Mouse (Mus musculus) WW6 (cell line): ENCODE data around the gene Ttc39a.

ENCODE experiments used
- DNase-seq: peaks from one replicate; pipeline ENCODE4 v3.0.0-alpha.2; 2013; ENCODE audit warnings: low read depth, low spot score

Gene Ttc39a

DNA sequence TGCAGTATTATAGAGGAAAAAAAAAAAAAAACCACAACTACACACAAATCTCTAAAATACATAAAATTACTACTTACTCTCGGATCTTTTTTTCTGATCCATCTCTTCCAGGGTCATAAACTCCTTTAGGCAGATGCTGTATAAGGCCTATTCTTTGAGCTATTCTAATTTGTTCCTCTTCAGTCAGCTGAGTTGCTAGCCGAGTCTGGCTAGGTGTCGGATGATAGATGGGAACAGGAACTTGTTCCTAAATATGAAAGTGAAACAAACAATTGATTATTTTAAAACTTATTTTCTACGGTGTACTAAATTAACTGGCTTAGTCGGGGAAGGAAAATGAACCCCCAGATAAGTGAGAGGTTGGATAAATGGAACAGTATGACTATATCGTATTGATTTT is 50.4 kb downstream of the Ttc39a start:
- no peak for DNase-seq

DNA sequence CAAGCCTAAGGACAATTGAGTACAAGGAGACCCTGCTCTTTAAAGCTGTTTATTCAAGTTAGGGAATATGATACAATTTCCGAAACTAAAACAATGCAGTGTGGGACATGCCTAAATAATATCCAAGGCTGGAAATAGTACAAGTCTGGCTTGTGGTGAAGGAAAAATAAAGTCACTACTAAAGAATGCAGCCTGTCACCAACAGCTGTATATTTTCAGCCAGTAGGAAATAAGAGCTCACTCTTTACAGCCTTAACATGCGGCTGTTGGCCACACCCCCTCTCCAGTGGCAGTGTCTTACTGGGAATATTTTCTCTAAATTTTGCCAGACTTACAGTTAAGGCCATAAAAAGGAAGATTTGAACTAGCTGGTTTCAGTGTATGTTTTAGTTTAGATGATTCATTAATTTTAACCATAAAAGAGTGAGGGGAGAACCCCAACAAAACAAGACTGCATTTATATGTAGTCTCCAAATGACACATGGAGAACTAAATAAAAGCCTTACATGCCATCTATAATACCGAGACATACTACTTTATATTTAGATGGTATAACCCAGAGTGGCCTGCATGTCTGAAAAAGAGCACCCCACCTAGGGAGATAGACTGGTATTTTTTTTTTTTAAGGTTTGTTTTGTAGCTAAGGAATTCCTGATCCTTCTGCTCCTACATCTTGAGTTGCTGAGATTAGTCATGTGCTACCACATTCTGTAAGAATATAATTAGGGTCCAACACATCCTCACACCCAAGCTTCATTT is 54.2 kb downstream of the Ttc39a start:
- no peak for DNase-seq

DNA sequence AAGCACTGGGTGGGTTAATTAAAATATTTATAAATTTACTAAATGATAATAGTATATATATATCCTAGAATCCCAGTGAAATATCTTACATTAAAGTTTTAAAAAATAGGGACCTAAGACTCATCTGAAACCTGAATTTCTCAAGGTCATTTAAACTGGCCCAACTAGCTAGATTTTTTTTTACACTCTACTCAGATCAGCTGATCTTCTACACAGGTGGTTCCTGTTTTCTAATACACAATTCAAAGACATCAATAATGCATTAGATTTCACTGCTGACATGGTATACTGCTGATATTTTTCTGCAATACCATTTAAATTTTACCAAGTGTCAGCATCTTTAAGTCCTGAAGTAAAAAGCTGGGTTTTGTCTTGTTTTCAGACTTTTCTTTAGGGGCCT is 57.5 kb downstream of the Ttc39a start:
- DNase-seq, result no peak

DNA sequence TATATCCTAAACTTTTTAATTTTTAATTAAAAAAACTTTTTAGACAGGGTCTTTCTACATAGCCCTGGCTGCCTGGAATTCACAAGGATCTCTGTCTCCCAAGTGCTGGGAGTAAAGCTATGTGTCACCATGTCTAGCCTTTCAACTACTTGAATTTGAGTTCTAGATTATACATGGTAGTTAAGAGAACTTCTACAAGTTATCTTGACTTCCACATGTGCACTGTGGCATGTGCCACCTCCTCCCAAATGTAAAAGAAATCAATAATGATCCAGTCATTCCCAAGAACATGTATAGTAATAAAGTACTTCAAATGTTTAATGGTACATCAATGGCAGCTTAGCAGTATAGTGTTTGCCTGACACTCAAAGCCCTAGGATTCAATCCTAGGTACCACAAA is 61.3 kb downstream of the Ttc39a start:
- DNase-seq, result no peak

DNA sequence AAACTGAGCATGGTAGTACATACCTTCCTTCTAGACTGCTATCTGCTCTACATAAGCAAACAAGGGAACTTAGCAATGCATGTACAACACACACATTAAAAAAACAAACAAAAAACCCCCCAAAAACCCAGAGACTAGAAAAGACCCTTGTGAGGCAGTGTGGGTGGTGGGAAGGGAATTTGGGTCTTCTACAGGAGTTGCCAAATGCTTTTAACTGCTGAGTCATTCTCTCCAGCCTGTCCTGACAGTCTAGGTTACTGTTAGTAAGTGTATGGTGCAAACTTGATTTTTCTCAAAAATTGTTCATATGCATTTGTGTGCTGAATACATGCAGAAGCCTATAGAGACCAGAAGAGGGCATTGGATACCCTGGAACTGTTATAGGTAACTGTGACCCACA is 65.2 kb downstream of the Ttc39a start:
- no peak for DNase-seq

DNA sequence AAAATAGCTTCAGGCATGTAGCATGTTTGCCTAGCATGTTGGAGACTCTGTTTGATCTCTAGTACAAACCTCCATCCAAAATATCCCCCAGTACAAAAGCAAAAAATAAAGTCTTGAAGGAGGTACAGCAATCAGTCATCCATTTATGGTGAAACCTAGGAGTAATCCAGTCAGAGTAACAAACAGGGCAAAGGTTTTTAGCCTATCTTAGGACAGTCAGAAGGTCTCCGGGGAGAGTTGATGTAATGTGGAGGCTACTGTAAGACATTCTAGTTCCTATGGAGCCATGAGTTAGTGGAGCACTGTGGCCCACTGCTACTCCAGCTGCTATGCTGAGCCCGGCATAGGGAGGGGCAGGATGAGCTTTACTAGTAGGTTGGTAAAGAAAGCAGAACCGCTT is 66.1 kb downstream of the Ttc39a start:
- DNase-seq, result no peak

DNA sequence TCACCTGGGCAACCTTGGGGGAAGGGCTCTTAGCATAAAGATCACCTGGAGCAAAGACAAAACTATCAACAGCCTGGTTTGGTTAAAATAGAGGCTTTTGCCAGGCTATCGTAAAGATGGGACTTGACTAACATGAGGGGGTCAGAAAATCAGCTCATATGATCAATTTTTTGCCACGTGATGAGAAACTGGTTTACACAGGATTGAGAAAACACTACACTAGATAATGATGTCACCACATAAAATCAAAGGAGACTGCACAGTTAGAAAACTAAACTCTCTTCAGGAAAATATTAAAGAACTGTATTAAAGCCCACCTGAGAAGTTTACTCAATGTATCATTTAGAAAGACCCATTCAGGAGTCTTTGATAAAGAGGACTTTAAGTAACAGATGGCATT is 68.7 kb downstream of the Ttc39a start:
- DNase-seq, result no peak

DNA sequence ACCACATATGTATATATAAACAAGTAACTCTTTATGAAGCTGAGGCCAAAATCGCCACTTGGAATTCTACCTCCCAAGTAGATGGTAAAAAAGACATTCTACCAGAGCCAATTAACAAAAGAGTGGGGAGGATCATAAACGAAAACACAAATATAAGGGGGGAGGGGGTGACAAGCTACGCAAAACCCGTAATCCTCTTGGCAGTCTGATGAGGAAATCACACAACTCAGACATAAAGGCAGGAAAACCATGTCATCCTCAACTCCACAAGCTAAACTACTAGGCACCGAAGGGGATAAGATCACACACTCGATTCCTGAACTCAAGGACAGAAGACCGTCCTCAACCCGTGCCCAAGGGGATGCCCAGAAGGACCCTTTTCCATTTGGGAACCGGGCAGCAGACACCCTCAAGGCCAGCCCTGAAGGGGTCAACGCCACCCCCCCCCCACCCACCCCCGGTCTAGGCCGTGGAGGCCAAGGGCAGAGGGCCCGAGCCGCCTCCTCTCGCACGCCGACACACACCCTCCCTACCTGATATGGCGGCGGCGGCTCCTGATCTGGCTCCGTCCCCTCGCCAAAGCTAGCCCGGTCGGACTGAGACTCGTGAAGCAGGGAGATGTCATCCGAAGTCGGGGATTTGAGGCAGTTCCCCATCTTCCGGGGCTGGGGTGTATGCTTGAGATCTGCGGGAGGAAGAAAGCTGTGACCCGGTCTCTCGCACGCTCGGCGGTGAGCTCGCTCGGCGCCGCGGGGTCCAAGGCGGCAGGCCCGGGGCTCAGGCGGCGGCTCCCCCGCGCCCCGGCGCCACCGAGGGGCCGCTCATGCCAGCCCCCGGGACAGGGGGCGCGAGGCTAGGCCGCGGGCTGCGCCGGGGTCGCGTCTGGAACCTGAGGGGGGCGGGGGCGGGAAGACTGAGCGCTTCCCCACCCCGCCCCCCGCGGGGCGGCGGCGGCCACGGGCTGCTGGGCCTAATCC is 69.4 kb downstream of the Ttc39a start:
- no peak for DNase-seq

DNA sequence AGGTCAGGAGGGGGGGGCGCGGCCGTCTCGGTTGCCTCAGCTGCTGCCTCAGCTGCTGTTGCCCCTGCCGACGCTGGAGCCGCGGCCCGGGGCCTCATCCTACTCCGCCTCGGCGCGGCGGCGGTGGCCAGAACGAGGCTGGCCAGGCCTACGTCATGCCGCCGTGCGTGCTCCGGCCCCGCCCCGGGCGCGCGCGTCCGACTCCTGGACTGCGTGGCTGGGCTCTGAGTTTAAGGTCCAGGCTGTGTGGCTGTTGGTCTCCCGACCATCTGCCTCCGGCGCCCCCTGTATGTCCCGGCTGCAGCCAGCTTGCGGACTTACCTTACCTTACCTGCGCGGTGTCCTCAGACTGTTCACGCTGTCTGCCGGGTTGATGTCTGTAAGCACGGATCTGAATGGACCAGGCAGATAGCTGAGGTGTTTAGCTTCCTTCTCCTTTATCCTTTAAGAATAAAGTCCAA is 70.2 kb downstream of the Ttc39a start:
- peak; percentile 49 for DNase-seq

DNA sequence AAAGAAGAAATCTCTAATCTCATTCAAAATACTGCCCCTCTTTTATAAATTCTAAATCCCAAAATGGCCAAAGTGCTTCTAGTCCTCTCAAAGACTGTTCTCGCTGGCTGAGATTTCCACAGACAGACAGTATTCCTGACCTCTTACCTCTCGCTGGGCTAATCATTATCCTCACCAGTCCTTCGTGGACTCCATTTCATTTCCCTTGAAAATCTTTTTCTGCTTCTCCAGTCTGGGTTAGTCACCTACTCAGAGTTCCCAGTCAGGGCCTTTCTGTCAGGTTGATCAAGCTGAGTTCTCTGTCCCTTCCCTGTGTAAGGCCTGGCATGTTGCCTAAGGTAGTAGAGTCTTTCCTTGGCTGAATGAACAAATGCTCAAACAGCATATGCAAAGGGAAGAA is 71.0 kb downstream of the Ttc39a start:
- no peak for DNase-seq

DNA sequence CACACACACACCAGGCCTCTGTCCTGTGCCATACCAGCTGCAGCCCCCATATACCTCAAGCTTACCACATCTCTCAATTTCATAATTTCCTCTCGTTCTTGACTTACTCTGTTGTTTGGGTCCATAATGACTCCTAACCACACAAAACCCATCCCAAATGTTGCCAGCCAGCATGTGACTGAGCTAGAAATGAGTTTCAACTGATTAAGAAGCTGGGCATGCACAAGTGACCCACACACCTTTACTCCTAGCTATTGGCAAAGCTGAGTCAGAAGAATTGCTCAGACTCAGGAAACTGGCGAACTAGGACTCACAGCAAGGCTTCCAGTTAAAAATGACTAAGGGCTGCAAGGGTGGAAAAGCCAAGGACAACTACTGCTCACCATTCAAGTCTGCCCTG is 75.0 kb downstream of the Ttc39a start:
- no peak for DNase-seq

DNA sequence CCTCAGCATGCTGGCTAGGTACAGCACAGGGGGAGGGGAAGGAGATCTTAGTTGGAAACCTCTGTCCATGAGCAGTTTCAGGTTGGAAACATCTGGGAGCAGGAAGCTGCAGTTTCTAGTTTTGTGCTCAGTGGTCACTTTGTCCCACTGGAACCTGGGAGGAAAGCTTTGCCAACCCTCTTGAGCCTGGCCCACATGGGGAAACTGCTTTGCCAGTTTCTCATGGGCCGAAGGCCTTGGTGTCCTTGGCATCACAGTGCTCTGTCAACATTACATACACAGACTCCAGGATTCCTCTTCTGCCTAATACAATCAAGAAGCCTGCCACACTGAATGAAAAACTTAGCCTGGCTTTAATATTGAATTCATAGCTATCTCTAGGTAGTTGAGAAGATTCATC is 76.3 kb downstream of the Ttc39a start:
- DNase-seq, result no peak

DNA sequence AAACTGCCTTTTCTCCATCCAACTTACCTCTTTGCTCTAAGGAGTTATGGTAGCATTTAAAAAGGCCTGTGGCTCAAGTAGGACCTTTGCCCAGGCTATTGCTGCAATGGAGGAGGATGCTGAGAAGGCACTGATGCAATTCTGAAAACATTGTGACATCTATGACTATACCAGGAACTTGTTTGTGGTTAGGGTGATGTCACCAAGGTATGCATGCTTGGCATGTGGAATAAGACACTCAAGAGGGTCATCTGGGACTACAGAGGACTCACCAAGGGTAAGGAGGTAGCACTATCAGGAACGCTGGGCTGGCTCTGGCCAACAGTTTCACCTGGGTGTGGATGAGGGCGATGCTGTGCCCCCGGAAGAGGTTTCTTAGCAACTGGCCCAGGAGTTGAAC is 78.2 kb downstream of the Ttc39a start, which contains the start of gene Rnf11:
TSS of gene Rnf11 (minus strand) at position 108 of the 400 bp plus-strand sequence.
- no peak for DNase-seq

DNA sequence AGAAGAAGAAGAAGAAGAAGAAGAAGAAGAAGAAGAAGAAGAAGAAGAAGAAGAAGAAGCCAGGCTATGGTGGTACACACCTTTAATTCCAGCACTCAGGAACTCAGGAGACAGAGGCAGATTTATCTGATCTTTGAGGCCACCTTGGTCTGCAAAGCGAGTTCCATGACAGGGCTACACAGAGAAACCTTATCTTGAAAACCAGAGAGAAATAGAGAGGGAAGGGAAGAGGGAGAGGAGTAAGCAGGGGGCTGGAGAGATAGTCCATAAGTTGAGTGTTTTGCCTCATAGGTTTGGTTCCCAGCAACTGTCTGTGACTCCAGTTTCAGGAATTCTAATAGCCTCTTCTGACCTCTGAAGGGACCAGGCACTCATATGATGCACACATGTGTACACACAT is 82.4 kb downstream of the Ttc39a start:
- DNase-seq, result no peak

DNA sequence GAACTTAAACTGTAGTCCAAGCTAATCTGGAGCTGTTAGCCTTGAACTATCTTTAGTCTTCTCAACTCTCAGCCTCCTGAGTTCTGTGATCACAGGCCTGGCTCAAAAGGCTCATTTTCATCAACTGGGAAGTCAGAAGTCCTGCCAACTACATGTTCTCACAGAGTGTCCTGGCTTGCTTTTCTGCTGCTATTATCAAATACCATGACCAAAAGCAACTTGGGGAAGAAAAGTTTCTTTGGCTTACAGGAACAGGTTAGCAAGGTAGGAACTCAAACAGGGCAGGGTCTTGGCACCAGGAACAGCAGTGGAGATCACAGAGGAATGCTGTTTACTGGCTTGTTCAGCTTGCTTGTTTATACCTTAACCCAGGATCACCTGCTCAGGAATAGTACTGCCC is 87.2 kb downstream of the Ttc39a start:
- no peak for DNase-seq
